Mouse (Mus musculus) regulatory T cell (primary cell): ENCODE measurements around the gene Folr1.

ENCODE experiments used
- in situ Hi-C: fragments of 300-600 bp; cut with MboI, MseI; formaldehyde crosslinking; loops from one replicate; pipeline ENCODE4 v1.15.1; 2025; ENCODE audit warnings: high pct_unique_total_duplicates

The Folr1 gene

DNA sequence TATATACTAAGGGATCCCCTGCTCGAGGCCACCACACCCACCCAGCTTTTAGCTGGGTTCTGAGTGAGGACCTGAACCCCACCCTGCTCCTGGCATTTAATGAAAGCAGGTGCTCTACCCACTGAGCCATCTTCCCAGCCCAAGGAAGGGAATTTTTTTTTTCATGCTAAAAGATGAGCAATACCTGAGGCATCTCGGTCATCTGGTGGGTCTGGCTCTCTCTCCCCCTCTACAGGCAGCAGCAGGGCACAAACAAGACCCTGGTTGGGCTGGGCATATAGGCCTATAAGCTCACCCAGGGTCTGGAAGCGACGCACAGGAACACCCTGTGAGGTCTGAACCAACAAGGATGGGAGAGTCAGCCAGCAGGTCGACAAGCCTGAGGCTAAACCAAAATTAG, 37.2 kb downstream of the Folr1 start:
- in situ Hi-C loops: no loop called here

DNA sequence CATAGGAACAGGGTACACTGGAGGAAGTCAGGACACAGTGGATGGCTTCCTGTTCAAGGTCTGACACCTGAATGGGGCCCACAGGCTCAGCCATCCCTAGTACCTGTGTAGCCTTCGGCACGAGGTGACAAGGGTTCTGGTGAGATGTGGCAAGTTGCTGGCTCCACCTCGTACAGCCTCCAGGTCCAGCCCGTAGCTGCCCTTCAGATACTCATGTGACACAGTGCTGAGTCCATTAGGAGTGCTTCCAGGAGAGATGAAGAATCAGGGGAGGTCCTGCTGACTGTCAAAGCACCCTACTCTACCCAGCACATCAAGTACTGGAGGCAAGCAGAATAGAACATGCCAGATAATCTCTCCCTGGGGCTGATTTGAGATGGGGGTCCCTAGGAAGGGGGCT, 38.2 kb downstream of the Folr1 start:
- in situ Hi-C loops: no loop called here

DNA sequence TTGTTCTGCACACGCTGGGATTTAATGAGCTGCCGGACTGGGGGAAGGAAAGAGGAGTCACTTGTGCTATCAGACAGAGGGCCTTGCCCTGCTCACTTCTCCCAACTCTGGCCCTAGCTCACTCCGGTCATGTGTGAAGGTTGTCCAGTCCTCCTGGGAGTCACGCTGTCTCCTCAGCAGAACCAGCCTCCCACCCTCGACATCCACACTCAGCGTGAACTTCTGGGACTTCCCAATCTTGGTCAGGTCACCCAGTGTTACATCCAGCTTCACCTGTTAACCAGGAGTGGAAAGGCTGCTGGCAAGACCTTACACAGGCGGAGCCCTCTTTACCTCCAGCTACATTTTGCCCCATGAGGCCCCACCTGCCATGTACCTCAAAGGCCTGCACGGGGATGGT, 39.2 kb downstream of the Folr1 start:
- in situ Hi-C loops: no loop called here

DNA sequence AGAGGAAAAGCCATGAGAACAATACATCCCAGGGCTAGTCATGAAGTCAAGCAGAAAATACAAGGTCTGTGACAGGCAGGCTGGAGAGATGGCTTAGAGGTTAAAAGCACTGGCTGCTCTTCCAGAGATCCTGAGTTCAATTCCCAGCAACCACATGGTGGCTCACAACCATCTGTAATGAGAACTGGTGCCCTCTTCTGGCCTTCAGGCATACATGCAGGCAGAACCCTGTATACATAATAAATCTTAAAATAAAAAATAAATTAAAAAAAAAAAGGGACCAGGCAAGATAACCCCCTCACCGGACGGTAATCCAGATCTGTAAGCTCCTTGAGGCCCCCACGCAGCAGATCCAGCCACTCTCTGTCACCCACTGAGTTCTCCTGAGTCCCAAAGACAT, 40.2 kb downstream of the Folr1 start:
- in situ Hi-C loops: no loop called here

DNA sequence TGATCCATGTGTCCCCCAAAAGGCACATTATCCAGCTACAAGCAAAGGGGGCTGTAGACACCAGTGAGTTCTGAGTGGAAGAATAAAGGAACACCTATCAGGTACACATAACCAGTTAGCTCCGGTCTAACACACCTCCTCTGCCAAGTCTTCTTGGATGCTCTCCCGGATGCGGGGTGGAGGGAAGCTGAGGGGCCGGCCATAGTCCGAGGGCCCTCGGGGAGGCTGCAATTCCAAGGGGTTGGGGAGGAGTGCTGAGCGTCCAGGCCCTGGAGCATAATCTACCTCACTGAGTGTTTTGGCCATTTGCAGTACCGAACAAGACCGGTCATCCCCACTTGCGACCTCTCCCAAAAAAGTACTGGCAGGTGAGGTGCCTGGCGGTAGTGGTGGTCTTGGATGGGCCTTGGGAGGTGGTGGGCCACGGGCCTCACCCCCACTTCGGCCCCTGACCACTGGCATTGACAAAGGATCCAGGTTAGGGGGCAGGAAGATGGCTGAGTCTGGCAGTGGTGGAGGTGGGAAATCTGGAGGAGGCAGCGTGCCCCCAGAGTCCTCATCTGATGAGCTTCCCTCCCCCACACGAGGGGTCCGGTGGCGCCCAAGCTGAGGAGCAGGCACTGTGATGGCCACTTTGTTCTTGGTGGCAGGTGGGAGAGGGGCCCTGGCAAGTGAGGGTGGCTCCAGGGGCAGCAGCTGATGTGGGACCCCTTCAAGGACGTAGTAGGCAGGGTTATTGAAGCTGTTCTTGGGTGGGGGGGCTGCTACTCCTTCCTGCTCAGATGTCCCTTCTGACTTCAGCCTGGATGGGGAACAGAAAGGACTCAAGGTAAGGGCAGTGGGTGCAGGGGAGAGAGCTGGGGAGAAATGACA, 46.6 kb downstream of the Folr1 start:
- in situ Hi-C loops: no loop called here

DNA sequence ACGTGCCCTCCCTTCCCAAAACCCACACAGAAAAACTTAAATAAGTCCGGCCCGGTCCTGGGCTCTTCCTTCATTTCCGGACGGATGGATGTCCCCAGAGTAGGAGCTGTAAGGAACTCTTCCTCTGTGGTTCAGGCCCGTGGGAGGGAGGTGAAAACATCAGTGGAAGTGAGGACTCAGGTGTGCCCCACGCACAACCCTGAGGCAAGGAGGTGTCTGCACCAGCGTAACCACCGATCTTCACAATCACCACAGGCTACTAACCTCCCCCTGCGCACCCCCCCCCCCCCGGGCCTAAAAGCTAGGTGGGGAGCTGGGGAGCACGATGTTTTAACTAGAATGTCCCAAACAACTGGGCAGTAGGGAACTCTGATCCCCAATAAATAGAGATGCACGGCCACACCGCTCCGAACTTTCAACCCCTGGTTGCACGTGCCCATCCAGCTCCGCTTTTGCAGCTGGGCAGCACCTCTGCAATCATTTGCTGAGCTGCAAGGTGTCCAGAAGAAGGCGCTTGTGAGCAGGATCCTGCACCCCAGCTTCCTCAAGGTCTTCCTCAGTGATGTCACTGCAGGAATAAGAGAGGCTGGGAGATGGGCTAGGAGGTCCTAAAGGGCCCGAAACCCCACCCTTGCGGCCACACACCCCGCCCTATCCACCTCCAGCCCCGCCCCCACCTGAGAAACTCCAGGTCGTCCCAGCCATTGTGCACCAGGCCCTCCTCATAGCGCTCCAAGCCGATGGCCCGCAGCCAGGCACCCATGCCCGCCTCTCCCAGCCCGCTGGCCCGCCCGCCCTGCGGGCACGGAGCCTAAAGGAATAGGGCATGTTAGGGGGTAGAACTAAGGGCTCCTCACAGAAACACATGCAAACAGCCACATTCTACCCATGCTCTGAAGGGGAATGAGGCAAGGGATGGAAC, 47.5 kb downstream of the Folr1 start:
- in situ Hi-C loops: no loop called here

DNA sequence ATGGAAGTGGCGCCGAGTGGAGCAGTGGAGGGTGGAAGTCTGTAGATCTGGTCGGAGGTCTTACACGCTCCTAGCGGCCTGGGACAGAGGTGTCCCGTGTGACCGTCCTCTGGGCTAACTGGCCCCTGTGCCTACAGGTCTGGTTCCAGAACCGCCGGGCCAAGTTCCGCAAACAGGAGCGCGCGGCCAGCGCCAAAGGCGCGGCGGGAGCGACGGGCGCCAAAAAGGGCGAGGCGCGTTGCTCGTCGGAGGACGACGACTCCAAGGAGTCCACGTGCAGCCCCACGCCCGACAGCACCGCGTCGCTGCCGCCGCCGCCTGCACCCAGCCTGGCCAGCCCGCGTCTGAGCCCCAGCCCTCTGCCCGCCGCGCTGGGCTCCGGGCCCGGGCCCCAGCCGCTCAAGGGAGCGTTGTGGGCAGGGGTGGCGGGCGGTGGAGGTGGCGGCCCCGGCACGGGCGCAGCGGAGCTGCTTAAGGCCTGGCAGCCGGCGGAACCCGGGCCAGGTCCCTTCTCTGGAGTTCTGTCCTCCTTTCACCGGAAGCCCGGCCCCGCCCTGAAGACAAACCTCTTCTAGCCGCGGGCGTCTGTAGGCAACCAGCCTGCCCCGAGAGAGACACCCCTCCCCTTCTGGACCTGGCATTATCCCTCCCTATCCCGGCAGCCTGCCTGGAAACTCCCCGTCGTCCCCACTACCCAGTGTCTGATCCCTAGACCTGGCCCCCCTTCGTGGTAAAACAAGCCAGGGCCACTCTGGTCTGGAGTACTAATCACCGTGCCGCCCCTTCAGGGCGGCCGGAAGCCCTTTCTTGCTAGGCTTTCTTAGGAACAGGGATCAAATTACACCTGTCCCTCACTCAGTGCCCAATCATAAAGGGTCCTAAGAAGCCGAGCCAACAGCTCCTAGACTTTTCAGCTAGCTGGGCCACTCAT, 48.8 kb downstream of the Folr1 start:
- in situ Hi-C loops: no loop called here

DNA sequence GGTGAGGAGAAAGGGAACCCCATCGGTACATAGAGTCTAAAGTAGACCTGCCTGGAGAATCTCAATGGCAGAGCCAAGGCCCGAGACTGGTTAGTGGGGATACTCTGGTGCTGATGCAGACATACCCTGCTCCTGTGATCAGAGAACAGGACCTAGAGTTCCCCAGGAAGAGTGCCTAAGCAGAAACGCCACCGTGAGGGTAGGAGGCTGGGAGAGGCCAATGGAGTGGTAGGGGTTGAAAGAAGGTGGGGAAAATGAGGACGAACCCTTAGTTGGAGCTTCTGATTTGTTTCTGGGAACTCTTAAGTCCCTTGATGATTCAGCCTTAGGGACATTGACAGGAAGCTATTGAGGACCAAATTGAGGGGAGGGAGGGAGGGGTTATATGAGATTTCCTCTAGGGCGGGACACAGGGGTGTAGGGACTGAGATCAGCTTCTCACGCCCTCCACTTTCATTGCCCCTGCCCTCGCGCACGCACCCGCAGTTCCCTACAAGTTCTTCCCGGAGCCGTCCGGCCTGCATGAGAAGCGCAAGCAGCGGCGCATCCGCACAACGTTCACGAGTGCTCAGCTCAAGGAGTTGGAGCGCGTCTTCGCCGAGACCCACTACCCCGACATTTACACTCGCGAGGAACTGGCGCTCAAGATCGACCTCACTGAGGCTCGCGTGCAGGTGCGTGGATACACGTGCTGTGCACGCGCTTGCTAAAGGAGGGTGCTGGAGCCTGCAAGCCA, 50.1 kb downstream of the Folr1 start:
- in situ Hi-C loops: no loop called here

DNA sequence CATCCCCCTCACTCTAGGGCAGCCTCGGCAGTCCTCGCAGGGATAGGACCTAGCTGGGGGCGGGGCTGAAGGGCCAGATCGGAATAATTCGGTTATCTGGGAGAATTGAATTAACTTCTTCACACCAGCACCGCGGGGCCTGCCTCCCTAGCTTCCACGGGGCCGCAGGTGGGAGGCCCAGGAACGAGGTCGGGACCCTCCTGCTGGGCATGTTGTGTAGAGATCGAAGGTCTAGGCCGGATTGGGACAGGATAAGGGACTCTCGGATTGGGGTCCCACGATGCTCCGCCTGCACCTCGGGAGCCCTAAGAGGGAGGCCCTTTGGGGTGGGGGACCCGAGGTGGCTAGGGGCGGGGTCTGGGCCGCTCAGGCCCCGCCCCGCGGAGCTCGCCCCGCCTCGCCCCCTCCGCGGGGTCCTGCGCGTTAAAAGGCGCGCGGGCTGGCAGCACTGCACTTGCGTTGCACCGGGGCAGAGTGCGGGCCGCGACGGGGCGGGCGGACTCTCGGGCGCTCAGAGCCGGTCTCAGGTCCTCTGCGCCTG, 52.7 kb downstream of the Folr1 start, which contains the start of gene Phox2a:
TSS of gene Phox2a (plus strand) at position 453 of the 541 bp plus-strand sequence.
- in situ Hi-C loops: no loop called here
